Mouse (Mus musculus): ENCODE measurements at regions not wholly inside any gene's neighbourhood (a gene's known extent, or its start where the extent isn't known, plus 50 kb on each side); places are given as distances from the start of the nearest gene placed in this dataset.

- TF ChIP-seq EP300 (IDR thresholded peaks at IDR 0.05; ENCODE audit: low read depth) (no peak), CTCF (IDR thresholded peaks at IDR 0.05; ENCODE audit: low read depth) (no peak)
Measured at GRCm38 (mm10) chr3:50678611-50678988, 235.2 kb upstream of the Slc7a11 start.
